Mouse (Mus musculus) stomach, postnatal 0 days (tissue): ENCODE measurements around the gene Mast4. TPM values are rescaled to one million over a fixed set of nuclear protein-coding genes. Genes with fewer than 3 reads are reported as not detected.

Experiments used
- ATAC-seq: fragments of 200-750 bp; cut with Nextera tagmentation; 2 replicates; pipeline ENCODE4 v1.8.0; 2017; ENCODE audit not compliant: low FRiP score, low TSS enrichment
- DNase-seq: peaks from one replicate; pipeline ENCODE4 v3.0.0-alpha.2; 2016; ENCODE audit warnings: low spot score
- H3K27ac ChIP-seq: fragments of 300-500 bp; sonication (generic); replicated peaks from 2 replicates; pipeline ENCODE4 v1.5.1; 2014; ENCODE audit warnings: mild to moderate bottlenecking, control low read depth
- H3K27me3 ChIP-seq: fragments of 300-500 bp; sonication (generic); 2 replicates; pipeline ENCODE4 v1.6.1; 2014; ENCODE audit warnings: low read length; ENCODE audit not compliant: control insufficient read depth, insufficient read depth
- H3K36me3 ChIP-seq: fragments of 300-500 bp; sonication (generic); 2 replicates; pipeline ENCODE4 v1.6.1; 2014; ENCODE audit warnings: low read length, mixed read lengths; ENCODE audit not compliant: control insufficient read depth, insufficient read depth
- H3K4me1 ChIP-seq: fragments of 300-500 bp; sonication (generic); replicated peaks from 2 replicates; pipeline ENCODE4 v1.6.1; 2014; ENCODE audit warnings: antibody characterized with exemption; ENCODE audit not compliant: control insufficient read depth, insufficient read depth
- H3K4me2 ChIP-seq: fragments of 300-500 bp; sonication (generic); replicated peaks from 2 replicates; pipeline ENCODE4 v1.6.1; 2014; ENCODE audit warnings: low read depth, mild to moderate bottlenecking, control low read depth, moderate library complexity
- H3K4me3 ChIP-seq: fragments of 300-500 bp; sonication (generic); 2 replicates; pipeline ENCODE4 v1.5.1; 2014; ENCODE audit warnings: low read depth, low read length, control low read depth
- H3K9ac ChIP-seq: fragments of 300-500 bp; sonication (generic); 2 replicates; pipeline ENCODE4 v1.6.1; 2014; ENCODE audit warnings: mild to moderate bottlenecking, low read length, control low read depth, mixed read lengths
- H3K9me3 ChIP-seq: fragments of 300-500 bp; sonication (generic); 2 replicates; pipeline ENCODE4 v1.6.1; 2016; ENCODE audit warnings: low read length; ENCODE audit not compliant: control insufficient read depth
- CTCF ChIP-seq: IDR thresholded peaks from 2 replicates; pipeline ENCODE4 v1.5.1; 2016; ENCODE audit warnings: antibody characterized with exemption, low read depth, mild to moderate bottlenecking, moderate library complexity
- EP300 ChIP-seq: optimal IDR thresholded peaks from 2 replicates; pipeline ENCODE3; 2016; ENCODE audit warnings: antibody characterized with exemption
- WGBS: fragments of 180-500 bp; shearing (Covaris S2); extraction: QIAGEN DNeasy Blood & Tissue Kit; methylation state at CpG from one replicate; pipeline ENCODE4 v1.1.7; 2014; 5-methylcytosine and 5-hydroxymethylcytosine counted together
- polyA plus RNA-seq: library from polyadenylated mRNA; unstranded; fragments of >200 nt; fragmentation: Nextera tagmentation; extraction: Ambion mirVana; gene quantifications from 2 replicates; pipeline ENCODE4 v1.2.1, GENCODE M21; 2015

Gene Mast4
- polyA plus RNA-seq, 1 experiment from 2014 or later: 18.2 TPM

DNA sequence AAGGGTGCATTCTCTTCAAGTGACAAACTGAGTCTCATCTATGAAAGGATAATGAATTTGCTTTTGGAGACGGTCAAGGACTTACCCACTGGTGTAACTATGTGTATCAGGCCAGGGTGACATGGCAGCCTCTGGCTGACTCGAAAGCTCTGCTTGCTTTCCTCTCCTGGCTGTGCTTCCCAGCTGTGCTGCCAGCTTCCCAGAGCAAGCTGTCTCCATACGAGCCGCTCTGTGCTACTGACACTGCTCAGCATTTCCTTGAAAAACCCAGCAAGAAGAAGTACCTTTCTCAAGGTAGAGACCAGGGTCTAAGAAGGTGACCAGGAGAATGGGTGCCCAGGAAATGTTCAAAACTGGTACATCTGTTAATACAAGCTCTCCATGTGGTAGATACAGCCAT, 254.5 kb downstream of the Mast4 start:
- Histone ChIP-seq H3K27me3 (no peaks in the 10 kb centered on the region), H3K9me3 (no peaks in the 10 kb centered on the region), H3K36me3 (no peaks in the 10 kb centered on the region), H3K9ac (no peak overlapping the region), H3K4me1 (no peaks in the 10 kb centered on the region), H3K27ac (no peak overlapping the region), H3K4me2 (no peak overlapping the region), H3K4me3 (no peak overlapping the region)
- DNase-seq: no peak
- ATAC-seq: no peak
- TF ChIP-seq EP300 (no peak), CTCF (no peak)
- 66% methylated on average over 4 of the region's 4 CpGs for WGBS

DNA sequence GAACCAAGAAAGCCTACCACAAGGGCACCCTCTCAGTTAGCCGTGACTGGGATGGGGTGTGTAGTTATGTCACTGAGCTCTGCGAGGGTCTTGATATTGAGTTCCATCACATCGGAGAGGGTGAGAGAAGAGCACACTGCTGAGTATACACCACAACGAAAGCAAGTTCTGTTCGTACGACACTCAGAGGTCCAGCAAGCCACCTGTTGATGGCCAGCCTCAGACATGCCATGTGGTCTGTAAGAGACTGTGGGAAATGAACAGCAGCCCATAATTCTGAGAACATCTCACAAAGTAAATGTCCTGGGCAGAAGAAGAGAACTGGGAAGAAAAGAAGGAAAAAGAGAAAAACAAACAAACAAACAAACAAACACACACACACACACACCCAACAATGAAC, 255.5 kb downstream of the Mast4 start:
- TF ChIP-seq EP300 (no peak), CTCF (no peak)
- H3K27me3 ChIP-seq: no peaks in the 10 kb centered on the region
- H3K4me3 ChIP-seq: no peak overlapping the region
- H3K9ac ChIP-seq: no peak overlapping the region
- H3K4me1 ChIP-seq: no peaks in the 10 kb centered on the region
- ATAC-seq (no peak), DNase-seq (no peak)
- H3K36me3 ChIP-seq: no peaks in the 10 kb centered on the region
- H3K4me2 ChIP-seq: no peak overlapping the region
- no peak overlapping the region for H3K27ac ChIP-seq
- WGBS: 91% methylated on average over 6 of the region's 6 CpGs
- no peaks in the 10 kb centered on the region for H3K9me3 ChIP-seq

DNA sequence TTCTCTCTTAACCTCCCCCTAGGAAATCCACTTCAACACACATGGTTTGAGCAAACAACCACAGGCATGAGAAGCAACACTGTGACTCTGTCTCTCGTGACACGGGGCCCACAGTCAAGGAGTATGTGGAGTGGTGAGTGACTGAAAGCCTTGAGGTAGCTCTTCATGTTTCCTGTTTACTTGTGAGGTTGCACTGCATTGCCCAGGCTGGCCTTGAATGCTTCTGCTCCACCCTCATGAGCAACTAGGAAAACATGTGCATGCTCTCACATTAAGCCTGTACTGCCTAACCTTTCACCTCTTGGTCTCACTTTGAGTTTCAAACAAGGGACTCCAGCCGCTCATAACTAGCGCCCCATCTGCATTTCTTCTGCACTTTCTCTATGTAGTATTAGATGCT, 260.8 kb downstream of the Mast4 start:
- H3K4me2 ChIP-seq: no peak overlapping the region
- H3K36me3 ChIP-seq: no peaks in the 10 kb centered on the region
- H3K9me3 ChIP-seq: no peaks in the 10 kb centered on the region
- DNase-seq (no peak), ATAC-seq (no peak)
- no peaks in the 10 kb centered on the region for H3K27me3 ChIP-seq
- H3K4me1 ChIP-seq: no peaks in the 10 kb centered on the region
- H3K9ac ChIP-seq: no peak overlapping the region
- no peak overlapping the region for H3K27ac ChIP-seq
- TF ChIP-seq EP300 (no peak), CTCF (no peak)
- 65% methylated on average over 4 of the region's 4 CpGs for whole genome bisulfite sequencing
- H3K4me3 ChIP-seq: no peak overlapping the region

DNA sequence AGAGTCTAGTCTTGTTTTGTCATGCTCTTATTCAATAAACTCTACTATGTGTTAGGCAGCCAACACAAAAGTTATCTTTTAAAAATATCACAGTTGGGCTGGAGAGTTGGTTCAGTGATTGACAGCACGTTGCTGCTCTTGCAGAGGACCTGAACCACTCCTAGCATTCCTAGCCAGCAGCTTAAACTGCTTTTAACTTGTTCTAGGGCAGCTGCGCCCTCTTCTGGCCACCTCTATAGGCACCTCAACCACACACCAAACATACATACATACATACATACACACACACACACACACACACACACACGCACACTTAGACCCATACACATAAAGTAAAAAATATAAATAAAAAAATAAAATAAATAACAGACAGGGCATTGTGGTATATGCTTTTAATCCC, 262.5 kb downstream of the Mast4 start:
- no peaks in the 10 kb centered on the region for H3K4me1 ChIP-seq
- DNase-seq (no peak), ATAC-seq (no peak)
- no peaks in the 10 kb centered on the region for H3K36me3 ChIP-seq
- no peaks in the 10 kb centered on the region for H3K27me3 ChIP-seq
- no peak overlapping the region for H3K9ac ChIP-seq
- H3K27ac ChIP-seq: no peak overlapping the region
- no peak overlapping the region for H3K4me2 ChIP-seq
- no peak for TF ChIP-seq EP300
- peak; percentile 52 for TF ChIP-seq CTCF
- WGBS: 75% methylated on average over 3 of the region's 3 CpGs
- H3K9me3 ChIP-seq: no peaks in the 10 kb centered on the region
- H3K4me3 ChIP-seq: no peak overlapping the region

DNA sequence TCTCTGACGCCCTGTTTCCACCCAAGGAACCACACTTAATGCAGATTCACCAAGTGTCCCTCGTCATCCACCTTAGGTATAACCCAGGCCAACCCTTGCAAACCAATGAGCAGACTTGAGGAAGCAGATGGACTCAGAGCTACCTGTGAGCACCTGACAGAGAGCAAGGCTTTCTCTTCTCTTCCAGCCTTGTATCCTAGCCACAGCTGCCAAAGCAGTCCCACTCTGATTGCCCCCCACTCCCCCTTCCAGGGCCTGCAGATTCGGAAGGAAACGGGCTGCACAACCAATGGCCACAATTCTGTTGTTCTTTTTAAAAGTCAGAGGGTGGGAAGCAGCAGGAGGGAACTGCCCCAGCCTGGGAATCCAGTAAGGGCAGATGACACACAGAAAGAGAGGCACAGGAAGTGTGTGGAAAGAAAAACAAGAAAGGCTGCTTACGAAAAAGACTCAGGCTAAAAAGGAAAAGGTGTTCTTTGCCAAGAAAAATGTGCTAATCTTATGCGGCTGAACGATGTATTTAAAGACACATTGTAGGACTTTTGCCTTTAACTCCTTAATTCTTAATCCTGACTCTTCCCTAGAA, 266.6 kb downstream of the Mast4 start:
- WGBS: 44% methylated on average over 7 of the region's 7 CpGs
- no peak for DNase-seq

DNA sequence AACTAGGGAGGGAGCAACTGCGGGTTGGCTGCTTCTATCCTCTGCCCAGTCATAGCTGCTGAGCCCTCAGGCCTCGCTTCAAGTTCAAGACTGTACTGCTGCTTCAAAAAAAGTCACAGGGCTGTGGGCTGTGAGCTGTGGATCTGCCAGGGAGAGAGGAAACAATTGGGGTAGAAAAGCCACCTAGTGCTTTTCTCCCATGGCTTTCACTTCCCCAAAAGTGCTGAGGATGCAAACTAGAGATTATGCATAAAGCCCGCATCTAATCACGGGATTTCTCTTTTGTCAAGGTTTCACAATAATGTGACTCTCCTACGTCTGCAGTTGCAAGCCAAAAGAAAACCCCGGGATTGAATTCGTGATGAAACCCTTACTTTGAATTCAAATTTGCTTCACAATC, 268.9 kb downstream of the Mast4 start:
- H3K36me3 ChIP-seq: no peaks in the 10 kb centered on the region
- no peak overlapping the region for H3K9ac ChIP-seq
- no peak overlapping the region for H3K27ac ChIP-seq
- 64% methylated on average over 7 of the region's 7 CpGs for WGBS
- TF ChIP-seq CTCF (no peak), EP300 (no peak)
- no peaks in the 10 kb centered on the region for H3K9me3 ChIP-seq
- no peak overlapping the region for H3K4me3 ChIP-seq
- H3K4me2 ChIP-seq: no peak overlapping the region
- no peak for ATAC-seq
- H3K27me3 ChIP-seq: no peaks in the 10 kb centered on the region
- H3K4me1 ChIP-seq: no peaks in the 10 kb centered on the region
- no peak for DNase-seq

More for the DNA sequence above, 266.6 kb downstream of the Mast4 start:
- Histone ChIP-seq H3K9ac (no peak overlapping the region), H3K36me3 (no peaks in the 10 kb centered on the region), H3K27ac (no peak overlapping the region), H3K9me3 (no peaks in the 10 kb centered on the region), H3K4me1 (no peaks in the 10 kb centered on the region), H3K27me3 (no peaks in the 10 kb centered on the region), H3K4me2 (no peak overlapping the region), H3K4me3 (no peak overlapping the region)
- no peak for ATAC-seq
- no peak for TF ChIP-seq EP300
- TF ChIP-seq CTCF: no peak
